Mouse (Mus musculus): ENCODE measurements around the gene Rapgef3.

The Rapgef3 gene

DNA sequence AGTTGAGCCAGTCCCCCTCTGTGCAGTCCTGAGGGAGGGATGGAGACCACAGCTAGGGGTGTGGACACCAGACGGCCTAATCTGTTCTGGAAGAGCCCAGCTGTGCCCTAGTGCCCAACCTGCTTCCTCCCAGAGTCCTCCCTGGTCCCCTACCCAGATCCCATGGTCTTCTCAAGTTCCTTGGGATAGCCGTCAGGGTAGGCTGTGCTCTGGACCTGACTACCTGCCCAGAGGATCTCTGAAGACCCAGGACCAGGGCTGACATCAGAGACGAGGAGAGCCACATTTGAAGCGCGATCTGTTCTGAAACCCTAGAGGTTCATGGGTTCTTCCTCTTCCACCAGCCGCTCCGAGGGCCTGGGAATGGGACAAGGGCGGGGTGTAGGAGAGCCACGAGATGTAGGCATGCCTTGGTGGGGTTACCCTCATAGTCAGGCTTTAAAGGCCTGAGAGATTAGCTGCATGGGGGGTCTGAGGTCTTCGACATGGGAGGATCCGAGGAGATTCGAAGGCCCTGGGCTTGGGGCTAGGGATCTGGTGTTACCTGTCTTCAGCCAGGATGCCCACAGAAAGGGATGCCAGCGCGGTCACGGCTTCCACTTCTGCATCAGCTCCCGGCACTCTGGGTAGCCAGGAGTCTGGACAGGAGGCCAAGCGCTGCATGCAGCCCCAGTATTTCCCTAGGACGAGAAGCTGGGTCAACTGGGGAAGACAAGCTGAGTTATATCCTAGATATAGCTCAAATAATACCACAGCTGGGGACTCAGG, 25.8 kb upstream of the Rapgef3 start:
- DNase-seq (ENCODE audit: low read depth, low spot score) = no peak

DNA sequence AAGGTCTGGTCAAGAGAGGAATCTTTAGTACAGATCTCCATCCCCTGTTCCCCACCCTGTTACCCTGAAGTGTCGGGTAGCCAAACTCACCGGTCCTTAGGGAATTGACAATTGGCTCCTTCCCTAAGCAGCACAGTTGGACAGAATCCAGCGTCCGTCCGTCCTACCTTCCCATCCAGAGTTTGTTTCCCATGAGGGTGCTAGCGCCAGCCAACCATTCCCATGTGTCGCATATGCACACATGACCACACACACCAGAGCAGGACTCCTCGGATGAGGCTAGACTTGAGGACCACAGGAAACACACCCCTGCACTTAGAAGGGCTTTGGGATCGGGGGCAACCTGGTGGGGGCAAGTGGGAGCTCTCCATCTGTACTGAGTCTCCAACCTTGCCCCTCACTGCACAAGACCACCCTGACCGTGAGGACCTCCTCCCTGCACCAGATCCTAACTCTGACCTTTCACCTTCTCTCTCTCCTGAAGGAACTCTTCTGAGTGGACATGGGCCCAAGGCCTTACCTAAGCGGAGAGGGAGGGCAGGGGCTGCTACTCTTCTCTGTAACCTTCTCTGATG, 23.4 kb upstream of the Rapgef3 start:
- DNase-seq (ENCODE audit: low read depth, low spot score) = no peak

DNA sequence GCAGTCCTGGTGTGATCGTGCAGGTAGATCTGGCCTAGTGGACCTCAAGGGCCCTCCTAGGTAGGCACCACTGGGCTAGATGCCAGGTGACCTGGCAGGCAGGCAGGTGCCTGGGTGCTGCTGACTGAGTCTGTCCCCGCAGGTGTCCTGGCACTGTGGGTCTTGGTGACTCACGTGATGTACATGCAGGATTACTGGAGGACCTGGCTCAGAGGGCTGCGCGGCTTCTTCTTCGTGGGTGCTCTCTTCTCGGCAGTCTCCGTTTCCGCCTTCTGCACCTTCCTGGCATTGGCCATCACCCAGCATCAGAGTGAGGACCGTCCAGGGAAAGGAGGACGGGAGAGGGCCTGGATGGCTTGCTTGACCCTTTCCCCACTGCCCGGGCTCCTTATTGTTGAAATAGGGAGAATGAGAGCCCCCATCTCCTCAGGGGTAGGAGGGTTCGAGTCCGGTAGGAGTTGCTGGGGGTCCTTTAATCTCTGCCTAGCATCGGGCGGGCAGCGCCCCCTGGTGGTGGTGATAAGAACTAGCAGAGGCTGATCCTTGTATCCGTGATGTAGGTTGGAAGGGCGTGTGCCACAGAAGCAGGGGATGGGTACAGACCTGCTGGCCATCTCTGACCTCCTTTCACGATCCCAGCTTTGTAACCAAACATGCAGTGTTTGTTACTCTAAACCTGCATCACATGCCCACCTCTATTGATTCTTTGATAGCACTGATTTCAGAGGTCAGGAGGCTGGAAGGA, 22.2 kb upstream of the Rapgef3 start:
- DNase-seq (ENCODE audit: low read depth, low spot score) = peak; percentile 75

DNA sequence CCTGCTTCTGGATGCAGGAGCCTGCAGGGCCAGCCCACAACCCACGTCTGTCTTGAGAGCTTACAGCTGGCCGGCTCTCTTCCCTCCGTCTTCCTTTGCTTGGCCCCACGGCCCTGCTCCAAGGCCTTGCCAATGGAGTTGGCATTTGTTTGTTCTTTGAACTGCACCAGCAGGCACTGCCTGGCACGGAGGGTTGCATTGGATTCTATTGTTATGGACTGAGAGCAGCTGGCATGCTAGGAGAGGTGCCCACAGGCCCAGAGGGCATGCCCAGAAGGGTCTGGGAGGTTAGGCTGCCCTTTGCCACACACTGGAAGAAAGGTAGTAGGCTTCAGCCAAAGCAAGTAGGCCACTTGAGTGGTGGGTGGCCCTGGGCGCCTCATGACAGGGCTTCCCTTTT, 21.0 kb upstream of the Rapgef3 start:
- no peak for DNase-seq (ENCODE audit: low read depth, low spot score)

DNA sequence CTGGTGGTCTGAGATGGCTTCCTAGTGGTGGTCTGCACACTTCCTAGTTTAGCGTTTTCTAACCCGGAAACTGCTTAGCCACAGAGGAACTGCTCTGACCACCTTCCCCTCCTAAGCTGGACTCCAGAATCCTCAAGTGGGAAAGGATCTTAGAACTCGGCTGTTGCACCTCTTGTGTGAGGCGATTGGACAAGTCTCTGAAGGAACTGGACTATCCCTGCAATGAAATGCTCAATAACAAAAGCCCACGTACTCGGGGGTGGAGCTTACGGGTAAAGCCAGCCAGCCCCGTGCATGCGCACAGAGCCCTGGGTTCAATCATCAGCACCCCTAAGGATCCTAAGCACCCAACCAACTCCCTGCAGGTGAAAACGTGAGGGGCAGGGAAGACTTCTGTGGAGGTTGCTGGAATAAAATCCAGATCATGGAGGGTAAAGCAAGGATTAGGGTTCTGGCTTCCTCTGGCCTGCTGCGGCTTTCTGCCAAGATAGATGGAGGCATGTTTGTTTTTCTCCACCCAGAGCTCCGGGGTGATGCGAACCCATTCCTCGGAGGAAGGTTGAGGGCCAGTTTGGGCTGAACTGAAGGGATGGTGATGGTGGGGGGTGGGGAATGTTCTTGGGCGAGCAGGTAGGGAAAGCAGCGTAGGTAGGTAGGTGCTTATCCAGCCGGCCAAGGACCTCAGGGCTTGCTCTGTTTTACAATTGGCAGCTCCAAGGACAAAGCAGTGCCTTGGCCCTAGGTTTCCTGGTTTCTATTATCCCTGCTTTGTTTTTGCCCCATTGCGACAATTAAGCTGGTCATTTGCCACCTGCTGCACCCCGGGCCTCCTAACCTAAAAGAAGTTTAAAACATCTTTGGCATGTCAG, 20.3 kb upstream of the Rapgef3 start:
- DNase-seq (ENCODE audit: low read depth, low spot score) = peak; percentile 91

DNA sequence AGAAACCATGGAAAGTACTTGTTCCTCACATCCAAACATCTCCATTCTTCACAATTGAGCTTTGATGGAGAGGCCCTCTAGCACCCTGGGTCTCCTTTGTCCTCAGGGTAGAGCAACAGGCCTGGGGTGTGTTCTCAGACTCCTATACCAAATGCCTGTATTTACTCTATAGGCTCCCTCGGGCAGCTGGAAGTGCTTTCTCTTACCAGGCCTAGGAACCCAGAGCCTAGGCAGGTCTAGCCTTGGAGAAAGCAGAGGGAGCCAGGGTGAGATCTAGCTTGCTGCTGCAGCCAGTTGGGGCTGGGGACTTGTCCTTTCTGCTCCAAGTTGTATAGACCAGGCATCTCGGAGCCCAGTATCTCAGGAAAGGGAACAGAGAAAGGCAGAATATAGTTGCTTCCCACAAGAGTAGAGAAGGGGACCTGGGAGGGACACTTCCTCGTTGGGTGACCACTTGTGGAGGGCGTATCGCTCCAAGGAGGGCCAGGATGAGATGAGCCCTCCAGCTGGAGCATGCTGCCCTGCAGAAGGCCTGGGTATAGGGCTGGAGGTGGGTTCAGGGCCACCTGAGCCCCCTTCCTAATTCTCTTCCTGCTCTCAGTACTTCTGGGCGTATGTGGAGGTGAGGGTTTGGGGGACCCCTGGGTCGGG, 19.5 kb upstream of the Rapgef3 start:
- no peak for DNase-seq (ENCODE audit: low read depth, low spot score)

DNA sequence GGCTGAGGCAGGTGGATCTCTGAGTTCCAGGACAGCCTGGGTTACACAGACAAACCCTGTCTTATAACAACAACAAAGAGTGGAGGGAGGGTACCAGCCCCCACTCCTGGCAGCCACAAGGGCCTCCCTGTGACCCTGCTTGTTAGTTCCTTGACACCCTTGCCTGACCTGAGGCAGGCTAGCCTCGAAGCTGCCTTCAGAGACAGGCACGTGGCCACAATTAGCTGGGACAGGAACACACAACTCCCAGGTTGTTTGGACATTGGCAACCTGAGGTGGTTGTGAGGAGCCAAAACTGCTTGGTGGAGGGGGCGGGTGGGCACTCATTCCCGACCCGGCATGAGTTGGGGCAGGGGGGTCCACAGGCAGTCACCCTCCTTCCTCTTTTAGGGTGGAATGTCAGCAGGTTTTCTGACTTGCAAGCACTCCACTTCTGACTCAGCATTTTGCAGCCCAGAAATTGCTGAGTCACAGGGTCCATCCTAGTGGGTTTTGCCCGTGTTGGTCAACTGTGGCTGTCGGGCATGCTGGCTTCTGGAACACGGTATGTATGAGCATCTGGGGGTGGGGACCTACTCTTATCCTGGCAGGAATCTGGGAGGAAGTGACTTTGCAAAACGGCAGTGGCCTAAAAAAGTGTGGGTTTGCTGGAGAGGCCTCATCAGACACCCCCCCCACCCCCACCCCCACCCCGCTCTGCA, 18.8 kb upstream of the Rapgef3 start:
- DNase-seq (ENCODE audit: low read depth, low spot score) = peak; percentile 57

DNA sequence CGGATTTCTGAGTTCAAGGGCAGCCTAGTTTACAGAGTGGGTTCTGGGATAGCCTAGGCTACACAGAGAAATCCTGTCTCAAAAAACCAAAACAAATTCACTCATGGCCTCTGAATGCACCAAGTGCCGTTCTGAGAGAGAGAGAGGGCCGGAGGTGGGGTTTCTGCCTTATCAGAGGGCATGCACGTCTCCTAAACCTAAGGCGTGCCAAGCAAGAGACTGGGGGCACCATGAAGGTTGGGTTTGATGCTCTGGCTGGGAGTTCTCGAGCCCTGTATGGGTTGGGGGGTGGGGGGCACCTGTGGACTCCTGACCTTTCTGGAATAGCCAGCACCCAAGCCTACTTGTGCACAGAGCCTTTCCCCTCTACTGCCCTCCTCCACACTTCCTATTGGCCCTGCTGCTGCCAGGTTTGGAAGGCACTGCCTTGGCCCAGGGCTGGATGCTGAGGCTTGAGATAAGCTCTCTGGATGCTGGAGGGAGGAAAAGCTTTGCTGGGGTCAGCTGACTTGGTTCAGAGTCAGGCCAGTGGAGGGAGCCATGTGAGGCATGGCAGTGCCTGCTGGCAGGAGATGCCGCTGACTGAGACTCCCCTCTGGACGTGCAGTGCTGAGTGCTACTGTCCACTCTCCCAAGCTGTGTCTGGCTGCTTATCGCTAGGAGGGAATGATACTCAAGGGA, 18.1 kb upstream of the Rapgef3 start:
- no peak for DNase-seq (ENCODE audit: low read depth, low spot score)

DNA sequence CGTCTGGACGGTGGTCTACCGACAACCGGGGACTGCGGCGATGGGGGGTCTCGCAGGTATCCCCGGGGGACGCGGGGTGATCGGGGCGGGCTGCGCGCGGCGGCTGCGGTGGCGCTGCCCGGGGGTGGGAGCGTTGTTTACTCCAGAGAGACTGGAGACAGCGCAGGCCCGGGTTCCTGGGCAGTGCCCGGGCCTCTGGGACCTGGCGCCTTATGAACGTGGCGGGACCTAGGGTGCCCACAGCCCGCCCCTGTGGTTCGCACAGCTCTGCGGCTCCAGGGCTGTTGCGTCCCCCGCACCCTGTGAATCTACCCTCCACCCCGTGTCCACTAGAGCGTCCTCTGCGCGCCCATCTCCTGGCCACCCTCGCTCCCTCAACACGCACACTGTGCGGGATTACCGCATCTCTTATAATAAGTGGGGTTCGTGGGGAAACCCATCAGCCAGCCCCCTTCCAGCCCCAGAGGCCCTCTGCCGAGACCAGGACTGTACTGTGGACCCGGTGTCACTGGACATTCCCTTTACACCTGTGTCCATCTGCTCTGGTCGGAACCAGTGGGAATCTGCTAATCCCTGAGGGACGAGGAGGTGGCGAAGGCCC, 16.9 kb upstream of the Rapgef3 start:
- DNase-seq (ENCODE audit: low read depth, low spot score) = no peak

DNA sequence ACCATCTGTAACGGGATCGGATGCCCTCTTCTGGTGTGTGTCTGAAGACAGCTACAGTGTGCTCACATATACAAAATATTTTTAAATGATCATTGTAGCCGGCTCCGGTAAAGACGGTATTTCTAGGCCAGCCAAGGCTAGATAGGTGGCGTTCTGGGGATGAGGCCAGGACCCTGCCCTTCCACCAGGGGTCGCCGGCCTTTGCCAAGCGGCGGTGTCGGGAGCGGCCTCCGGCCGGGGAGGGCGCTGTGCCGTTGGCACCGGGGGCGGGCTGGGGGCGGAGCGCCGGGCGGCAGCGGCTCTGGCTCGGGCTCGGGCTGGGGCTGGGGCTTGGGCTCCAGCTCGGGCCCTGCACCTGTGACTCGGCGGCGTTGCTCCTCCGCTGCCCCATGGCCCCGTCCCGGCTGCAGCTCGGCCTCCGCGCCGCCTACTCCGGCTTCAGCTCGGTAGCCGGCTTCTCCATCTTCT, 16.4 kb upstream of the Rapgef3 start:
- peak; percentile 84 for DNase-seq (ENCODE audit: low read depth, low spot score)

DNA sequence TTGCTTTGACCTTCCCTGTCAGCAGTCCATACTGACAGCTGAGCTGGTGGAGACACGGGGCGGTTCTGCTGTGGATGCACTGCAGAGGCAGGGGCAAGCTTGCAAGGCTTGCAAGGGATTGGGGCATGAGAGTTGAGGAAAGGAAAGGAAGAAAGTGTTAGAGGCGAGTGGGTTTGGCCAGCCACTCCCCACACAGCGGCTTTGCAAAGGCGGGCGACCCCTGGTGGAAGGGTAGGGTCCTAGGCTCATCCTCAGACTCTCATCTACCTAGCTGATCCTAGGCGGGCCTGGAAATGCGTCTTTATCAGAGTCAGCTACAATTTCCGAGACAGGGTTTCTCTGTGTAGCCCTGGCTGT, 15.0 kb upstream of the Rapgef3 start:
- peak; percentile 90 for DNase-seq (ENCODE audit: low read depth, low spot score)

DNA sequence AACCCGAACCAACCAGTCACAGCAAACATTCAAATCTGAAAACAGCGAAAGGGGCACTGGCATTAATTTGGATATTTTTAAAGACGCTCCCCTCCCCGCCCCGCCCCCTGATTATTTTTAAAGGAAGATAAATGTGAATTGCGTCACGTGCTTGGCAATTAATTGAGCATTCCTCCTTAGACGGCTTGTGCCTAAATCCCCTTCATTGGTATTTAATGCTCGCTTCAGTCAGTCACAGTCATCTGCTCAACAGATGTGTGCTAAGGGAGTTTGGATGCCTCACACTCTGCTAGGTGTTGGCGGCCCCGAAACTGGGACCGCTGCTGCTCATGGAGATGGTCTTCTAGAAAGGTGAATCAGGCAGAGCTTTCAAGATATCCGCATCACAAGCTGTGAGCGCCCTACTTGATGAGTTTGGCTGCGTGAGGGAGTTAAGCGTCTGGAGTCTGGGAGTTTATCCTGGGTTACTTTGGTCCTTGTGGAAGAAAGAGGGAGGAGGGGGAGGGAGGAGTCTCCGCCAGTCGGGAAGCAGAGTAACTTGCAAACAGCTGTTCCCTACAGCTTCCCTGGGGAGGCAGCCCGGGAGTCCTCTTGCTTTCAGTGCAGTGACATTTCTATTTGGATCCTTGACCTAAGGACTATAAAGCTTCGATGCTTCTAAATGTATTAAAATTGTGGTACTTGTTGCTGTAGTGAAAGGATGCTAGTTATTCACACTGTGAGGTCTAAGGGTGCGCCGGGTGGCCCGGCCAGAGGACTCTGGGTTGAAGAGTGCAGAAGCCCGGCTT, 14.4 kb upstream of the Rapgef3 start:
- peak; percentile 61 for DNase-seq (ENCODE audit: low read depth, low spot score)

DNA sequence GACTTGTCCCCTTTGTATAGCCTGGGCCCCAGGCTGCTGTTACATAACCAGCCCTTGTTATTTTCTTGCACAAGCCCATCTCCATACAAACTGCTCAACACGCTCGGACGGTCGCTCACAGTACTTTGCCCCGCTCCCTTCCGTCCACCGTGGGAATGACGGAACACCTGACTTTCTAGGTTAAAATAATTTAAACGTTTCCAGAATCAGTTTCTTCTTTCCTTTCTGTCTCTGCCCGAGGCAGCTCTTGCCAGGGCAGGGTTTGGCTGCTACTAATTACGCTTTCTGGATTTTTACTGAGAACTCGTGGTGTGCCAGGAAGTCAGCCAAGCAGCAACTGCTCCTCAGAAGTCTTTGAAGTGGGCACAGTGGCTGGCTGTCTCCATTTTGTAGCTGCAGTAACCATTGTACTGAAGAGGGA, 12.8 kb upstream of the Rapgef3 start:
- DNase-seq (ENCODE audit: low read depth, low spot score) = no peak

DNA sequence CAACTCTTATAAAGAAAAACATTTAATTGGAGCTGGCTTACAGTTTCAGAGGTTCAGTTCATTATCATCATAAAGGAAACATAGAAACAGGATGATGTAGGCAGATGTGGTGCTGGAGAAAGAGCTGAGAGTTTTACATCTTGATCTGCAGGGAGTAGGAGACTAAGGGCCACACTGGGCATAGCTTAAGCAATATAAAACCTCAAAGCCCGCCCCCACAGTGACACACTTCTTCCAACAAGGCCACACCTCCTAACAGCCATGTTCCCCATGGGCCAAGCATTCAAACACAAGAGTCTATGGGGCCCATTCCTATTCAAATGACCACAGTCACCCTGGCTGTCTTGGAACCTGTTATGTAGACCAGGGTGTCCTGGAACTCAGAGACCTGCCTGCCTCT, 11.8 kb upstream of the Rapgef3 start:
- no peak for DNase-seq (ENCODE audit: low read depth, low spot score)

DNA sequence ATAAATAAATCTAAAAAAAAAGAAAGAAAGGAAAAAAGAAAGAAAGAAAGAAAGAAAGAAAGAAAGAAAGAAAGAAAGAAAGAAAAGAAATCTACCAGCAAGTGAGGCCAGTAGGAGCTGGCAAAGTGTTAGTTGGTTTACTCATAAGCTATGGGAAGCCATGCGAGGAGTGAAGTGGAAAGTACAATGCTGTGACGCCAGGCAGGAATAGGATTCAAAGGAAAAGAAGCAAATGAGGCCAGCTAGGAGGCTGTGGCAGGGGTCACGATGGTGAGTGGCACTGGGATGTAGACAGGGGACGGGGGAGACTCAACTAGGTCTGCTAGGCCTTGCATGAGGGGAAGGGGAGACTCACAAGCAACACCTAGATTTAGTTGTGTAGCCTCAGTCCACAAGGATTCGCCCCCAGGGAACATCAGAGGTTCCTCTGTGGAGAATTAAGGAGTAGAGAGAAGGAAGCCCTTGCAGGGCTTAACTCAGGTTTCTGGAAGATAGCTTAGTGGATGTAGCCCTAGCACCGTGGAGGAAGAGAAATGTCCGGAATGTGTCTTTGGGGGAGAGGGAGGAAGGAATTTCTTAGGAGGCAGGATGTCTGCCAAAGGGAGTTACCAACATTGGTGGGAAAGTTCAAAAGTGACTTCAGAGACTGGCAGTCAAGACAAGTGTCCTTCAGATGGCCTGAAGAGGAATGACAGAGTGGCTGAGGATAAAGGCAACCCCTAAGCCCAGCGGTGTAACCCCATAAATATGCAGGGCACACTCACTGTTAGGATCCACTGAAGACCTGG, 10.7 kb upstream of the Rapgef3 start, which contains the start of gene Slc48a1:
TSS of gene Slc48a1 (plus strand) at position 210 of the 788 bp plus-strand sequence.
- no peak for DNase-seq (ENCODE audit: low read depth, low spot score)

DNA sequence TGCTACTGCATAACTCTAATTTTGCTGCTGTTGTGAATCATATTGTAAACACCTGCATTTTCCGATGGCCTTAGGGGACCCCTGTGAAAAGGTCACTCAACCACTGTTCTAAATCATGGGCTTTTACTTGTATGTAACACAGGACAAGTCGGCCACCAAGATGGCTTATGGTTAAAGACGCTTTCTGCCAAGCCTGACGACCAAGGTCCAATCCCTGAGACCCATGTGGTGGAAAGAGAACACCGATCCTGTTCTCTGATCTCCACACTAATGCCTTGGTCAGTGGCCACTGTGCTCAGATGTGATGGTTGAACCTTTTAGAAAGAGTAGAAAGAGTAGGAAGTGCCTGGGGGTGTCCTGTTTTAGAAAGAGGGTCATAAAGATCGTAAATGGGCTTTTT, 9.1 kb upstream of the Rapgef3 start:
- DNase-seq (ENCODE audit: low read depth, low spot score) = no peak

DNA sequence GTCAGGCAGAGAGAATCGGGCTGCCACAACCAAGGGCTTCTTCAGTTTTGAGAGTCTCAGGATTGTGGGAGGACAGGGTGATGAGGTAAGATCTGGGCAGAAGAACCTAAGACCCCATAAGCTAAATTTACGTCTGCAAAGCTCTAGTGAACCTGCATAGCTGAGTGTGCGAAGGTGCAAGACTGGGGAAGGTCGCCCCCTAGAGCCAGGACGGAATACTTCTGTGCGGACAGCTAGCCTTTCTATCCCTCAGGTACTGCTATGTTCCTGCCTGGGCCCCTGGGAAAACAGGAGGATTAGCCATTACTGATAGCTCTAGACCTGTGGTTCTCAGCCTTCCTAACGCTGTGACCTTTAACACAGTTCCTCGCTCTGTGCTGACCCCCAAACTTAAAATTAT, 8.7 kb upstream of the Rapgef3 start:
- DNase-seq (ENCODE audit: low read depth, low spot score) = peak; percentile 74

DNA sequence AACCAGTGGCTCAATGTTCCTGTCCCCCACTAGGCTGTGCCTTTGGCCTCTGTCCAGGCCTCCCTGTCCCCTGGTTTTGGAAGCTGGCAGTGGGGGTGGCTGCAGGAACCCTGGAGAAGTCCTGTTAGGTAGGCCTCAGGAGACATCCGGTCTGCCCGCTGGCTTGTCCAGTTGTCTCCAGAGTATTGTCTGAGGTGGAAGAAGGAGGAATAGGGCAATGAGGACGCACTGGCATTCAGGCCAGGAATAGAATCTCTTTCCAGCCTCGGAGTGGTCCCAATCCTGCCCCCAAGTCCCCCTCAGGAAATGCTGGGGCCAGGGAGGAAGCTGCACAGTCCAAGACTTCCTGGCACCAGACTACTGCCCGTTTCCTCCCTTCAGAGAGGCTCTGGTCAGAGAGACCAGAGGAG, 6.2 kb upstream of the Rapgef3 start:
- no peak for DNase-seq (ENCODE audit: low read depth, low spot score)
